Comparison of ENCODE assay signal across 22 mouse cellular contexts in the genomic region with DNA sequence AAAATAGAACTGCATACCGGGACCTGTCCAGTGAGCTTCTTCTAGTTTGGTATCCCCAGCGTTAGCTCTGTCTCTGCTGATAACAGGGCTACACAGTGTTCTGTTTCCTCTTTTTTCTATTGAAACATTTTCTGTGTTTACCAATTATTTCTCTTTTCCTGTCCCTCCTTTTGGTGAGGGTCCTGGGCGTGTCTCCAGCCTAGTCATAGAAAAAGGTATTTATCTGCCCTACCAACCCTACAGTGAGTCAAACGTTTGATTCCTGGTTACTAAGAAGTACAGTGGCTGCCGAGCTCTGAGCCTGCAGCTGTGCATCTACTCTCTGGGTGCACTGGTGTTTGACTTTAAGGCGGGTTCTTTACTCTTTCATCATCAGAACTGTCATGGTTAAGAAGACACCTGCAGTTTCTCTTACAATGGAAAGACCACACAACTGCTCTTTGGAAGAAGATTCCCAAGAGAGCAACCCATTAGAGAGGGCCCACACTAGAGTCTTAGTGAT. TPM values are rescaled to one million over a fixed set of nuclear protein-coding genes. Genes with fewer than 3 reads are reported as not detected.
DNase-seq lines count a peak whose midpoint lies in the region; ATAC-seq and TF ChIP-seq lines count a peak whose summit lies in the region.
"Had no signal": no experiment of that assay in that cellular context is flagged by ENCODE, and none has a peak within 500 bp of the region (broad histone marks: within the 10 kb centered on the region; RNA-seq: fewer than 3 reads in every experiment).

A gene (minus strand): TSS at position 151 of the 502 bp plus-strand sequence.

- DNase-seq in liver, embryonic 11.5 days (ENCODE audit: low spot score): no peak
- DNase-seq in liver: no peak
- DNase-seq in c-Kit-positive CD71-negative TER-119-negative erythroid progenitor cells, embryonic 14.5 days (ENCODE audit: low read depth): peak; percentile 22
- DNase-seq in liver, postnatal 0 days: no peak
- DNase-seq in thymus, postnatal 10 days (ENCODE audit: low spot score in 2 of 2): peak; percentile 32 to 42
- DNase-seq in adrenal gland, postnatal 4 days (ENCODE audit: low spot score in 2 of 2): no peak
- DNase-seq in urinary bladder, postnatal 36 days (ENCODE audit: low spot score in 2 of 2): no peak
- no peak for DNase-seq in frontal cortex, postnatal 14 days (ENCODE audit: low spot score in 2 of 2)
- DNase-seq: cerebellum, postnatal 14 days; heart, adult 2 months; lung, postnatal 10 days had no signal

- TF ChIP-seq CTCF in liver, postnatal 0 days (IDR thresholded peaks at IDR 0.05; ENCODE audit: low read depth): no peak

- no peak within 1 kb of the TSS for H3K9ac ChIP-seq in liver, embryonic 11.5 days (ENCODE audit: low read depth, low read length)
- H3K9ac ChIP-seq in liver, postnatal 0 days (replicated peaks): no peak within 1 kb of the TSS
- H3K9ac ChIP-seq: heart, embryonic 15.5 days; hindbrain, embryonic 12.5 days; kidney, embryonic 15.5 days; neural tube, embryonic 13.5 days; stomach, embryonic 15.5 days had no signal

- no peak within 1 kb of the TSS for H3K4me3 ChIP-seq in liver, embryonic 11.5 days (ENCODE audit: low read depth, low read length)
- H3K4me3 ChIP-seq in liver, postnatal 0 days (ENCODE audit: low read depth, low read length): no peak within 1 kb of the TSS
- H3K4me3 ChIP-seq: embryonic facial prominence, embryonic 10.5 days; heart, adult 2 months; heart, embryonic 15.5 days; hindbrain, embryonic 12.5 days; kidney, embryonic 15.5 days; neural tube, embryonic 13.5 days; stomach, embryonic 15.5 days had no signal

- no peaks in the 10 kb centered on the region for H3K27me3 ChIP-seq in liver, embryonic 11.5 days (replicated peaks; ENCODE audit: control insufficient read depth, insufficient read depth, low read length)
- no peaks in the 10 kb centered on the region for H3K27me3 ChIP-seq in liver, postnatal 0 days (ENCODE audit: insufficient read depth, low read length)
- H3K27me3 ChIP-seq: heart, embryonic 15.5 days; hindbrain, embryonic 12.5 days; kidney, embryonic 15.5 days; neural tube, embryonic 13.5 days; stomach, embryonic 15.5 days had no signal

- peak; percentile 58 for ATAC-seq in liver, embryonic 11.5 days (replicated peaks; ENCODE audit: low FRiP score)
- peak; percentile 55 for ATAC-seq in liver, postnatal 0 days
- ATAC-seq: forebrain, embryonic 14.5 days had no signal

- no peak within 1 kb of the TSS for H3K27ac ChIP-seq in liver, embryonic 11.5 days (ENCODE audit: low read depth, low read length)
- no peak within 1 kb of the TSS; the same call in 1 of the 2 replicates for H3K27ac ChIP-seq in liver, postnatal 0 days (ENCODE audit: low read depth)
- H3K27ac ChIP-seq: embryonic facial prominence, embryonic 10.5 days; heart, adult 2 months; heart, embryonic 15.5 days; hindbrain, embryonic 12.5 days; kidney, embryonic 15.5 days; neural tube, embryonic 13.5 days; stomach, embryonic 15.5 days had no signal

- no peaks in the 10 kb centered on the region for H3K9me3 ChIP-seq in liver, embryonic 11.5 days (ENCODE audit: control insufficient read depth, low read length)
- no peaks in the 10 kb centered on the region for H3K9me3 ChIP-seq in liver, postnatal 0 days (ENCODE audit: low read length)
- H3K9me3 ChIP-seq: embryonic facial prominence, embryonic 10.5 days; heart, embryonic 15.5 days; hindbrain, embryonic 12.5 days; kidney, embryonic 15.5 days; neural tube, embryonic 13.5 days; stomach, embryonic 15.5 days had no signal

- no peaks in the 10 kb centered on the region for H3K36me3 ChIP-seq in liver, embryonic 11.5 days (ENCODE audit: control insufficient read depth, insufficient read depth, low read length)
- H3K36me3 ChIP-seq in liver, postnatal 0 days (replicated peaks; ENCODE audit: insufficient read depth, low read length): no peaks in the 10 kb centered on the region
- H3K36me3 ChIP-seq: embryonic facial prominence, embryonic 10.5 days; heart, embryonic 15.5 days; hindbrain, embryonic 12.5 days; kidney, embryonic 15.5 days; neural tube, embryonic 13.5 days; stomach, embryonic 15.5 days had no signal

- no peaks in the 10 kb centered on the region for H3K4me1 ChIP-seq in liver, embryonic 11.5 days (replicated peaks; ENCODE audit: control insufficient read depth, insufficient read depth, low read length)
- H3K4me1 ChIP-seq in liver, postnatal 0 days (ENCODE audit: insufficient read depth): no peaks in the 10 kb centered on the region
- H3K4me1 ChIP-seq: embryonic facial prominence, embryonic 10.5 days; heart, embryonic 15.5 days; hindbrain, embryonic 12.5 days; kidney, embryonic 15.5 days; neural tube, embryonic 13.5 days; stomach, embryonic 15.5 days had no signal

- WGBS in liver, embryonic 11.5 days: 37% methylated on average over 6 of the region's 6 CpGs
- WGBS in liver, postnatal 0 days (ENCODE audit: insufficient replicate concordance): 24% methylated on average over 6 of the region's 6 CpGs

- TF ChIP-seq EP300 in liver, postnatal 0 days (IDR thresholded peaks at IDR 0.05; ENCODE audit: low read depth): no peak

- no peak within 1 kb of the TSS for H3K4me2 ChIP-seq in liver, embryonic 11.5 days
- H3K4me2 ChIP-seq in liver, postnatal 0 days (ENCODE audit: low read depth, low read length): no peak within 1 kb of the TSS; the same call in 1 of the 2 replicates
- H3K4me2 ChIP-seq: heart, embryonic 15.5 days; hindbrain, embryonic 12.5 days; kidney, embryonic 15.5 days; neural tube, embryonic 13.5 days; stomach, embryonic 15.5 days had no signal

RNA-seq across cellular contexts. Expression of the gene that starts here (rescaled TPM):
- polyA plus RNA-seq in liver, embryonic 11.5 days (2014; fragmentation: Nextera tagmentation; extraction: Ambion mirVana): 0.14 and 0.38 TPM in 2 replicates
- polyA plus RNA-seq in liver, postnatal 0 days (2015; fragmentation: Nextera tagmentation; extraction: Ambion mirVana): 0.09 and 0.12 TPM in 2 replicates
- not detected for total RNA-seq in adrenal gland, postnatal 4 days (2021)
- total RNA-seq: gastrocnemius, adult 8-10 months; left cerebral cortex, postnatal 36 days had no signal
- polyA plus RNA-seq: embryonic facial prominence, embryonic 10.5 days; forebrain, embryonic 14.5 days; heart, embryonic 15.5 days; hindbrain, embryonic 12.5 days; intestine, embryonic 14.5 days; liver, adult 2 months; neural tube, embryonic 13.5 days had no signal

Comparison
In these comparisons a context has a peak if more than half of its experiments do, and no peak if none do; other contexts are left out.
1. Peak in ATAC-seq in liver, embryonic 11.5 days; RNA of the gene not detected or under 1 TPM.
2. Peak in ATAC-seq in liver, postnatal 0 days; RNA of the gene not detected or under 1 TPM.
3. DNase-seq: peak in c-Kit-positive CD71-negative TER-119-negative erythroid progenitor cells, embryonic 14.5 days (single experiment) and thymus, postnatal 10 days (2 of 2); none in liver, embryonic 11.5 days (single experiment), liver (single experiment), liver, postnatal 0 days (single experiment), adrenal gland, postnatal 4 days (0 of 2), urinary bladder, postnatal 36 days (0 of 2) and frontal cortex, postnatal 14 days (0 of 2).